Mouse (Mus musculus): ENCODE results near the gene Pigs. TPM values are rescaled to one million over a fixed set of nuclear protein-coding genes. Genes with fewer than 3 reads are reported as not detected.
A peak's percentile ranks its signal among the peaks of the same experiment; 100 is the strongest.

The Pigs gene
- total RNA-seq, 4 experiments from 2014 or later: 83.3 to 84.7 (median 83.9) TPM

DNA sequence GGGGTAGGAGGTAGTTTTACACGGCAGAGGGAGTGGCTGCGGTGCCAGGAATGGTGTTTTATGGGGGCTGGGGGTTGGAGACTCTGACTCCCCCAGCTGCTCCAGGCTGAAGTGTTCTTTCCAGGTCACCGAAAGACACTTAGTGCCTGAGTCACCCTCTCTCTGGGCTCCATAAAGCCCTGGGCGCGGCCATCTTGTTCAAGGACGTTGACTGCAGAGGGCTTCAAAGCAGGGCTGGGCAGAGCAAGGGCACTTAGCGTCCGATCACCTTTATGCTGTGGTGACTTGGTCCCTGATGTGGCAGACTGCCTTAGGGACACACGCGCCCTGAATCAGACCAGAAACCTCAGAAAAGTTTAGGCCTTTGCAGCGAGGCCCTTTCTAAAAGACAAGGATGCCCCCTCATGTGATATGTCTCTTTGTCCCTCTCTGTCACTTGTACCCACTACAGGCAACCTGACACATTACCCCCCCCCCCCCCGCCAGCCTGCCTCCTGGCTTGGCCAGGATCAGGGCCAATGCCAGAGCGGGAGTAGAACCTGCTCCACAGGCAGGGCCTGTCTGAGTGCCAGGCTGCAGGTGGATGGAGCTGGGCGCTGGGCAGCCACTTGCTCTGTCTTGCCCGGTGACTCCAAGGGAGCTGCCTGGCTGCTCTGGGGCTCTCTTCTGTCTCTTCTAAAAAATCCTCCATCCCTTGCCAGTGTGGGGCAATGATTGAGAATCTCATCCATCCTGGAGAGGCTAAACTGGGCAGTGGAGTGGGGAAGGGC lies 39.4 kb downstream of the Pigs start:
- no peak for DNase-seq

DNA sequence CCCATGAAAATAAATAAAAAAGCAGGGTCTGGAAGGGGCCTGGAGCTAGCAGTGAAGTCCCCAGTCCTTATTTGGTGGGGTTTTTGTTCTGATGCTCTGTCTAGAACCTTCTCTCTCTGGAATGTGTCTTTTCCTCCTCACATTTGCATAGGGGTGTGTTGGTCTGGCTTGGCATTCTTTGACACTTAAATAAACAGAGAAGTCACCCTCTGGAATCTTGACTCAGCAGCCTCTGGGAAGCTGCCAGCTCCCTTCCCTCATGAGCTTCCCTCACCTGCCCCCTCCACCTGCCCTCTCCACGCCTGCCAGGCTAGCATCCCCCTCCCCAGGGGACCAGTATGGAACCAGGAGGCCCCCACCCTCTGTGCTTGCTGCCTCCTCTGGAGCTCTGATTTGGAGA lies 42.2 kb downstream of the Pigs start:
- DNase-seq: no peak

DNA sequence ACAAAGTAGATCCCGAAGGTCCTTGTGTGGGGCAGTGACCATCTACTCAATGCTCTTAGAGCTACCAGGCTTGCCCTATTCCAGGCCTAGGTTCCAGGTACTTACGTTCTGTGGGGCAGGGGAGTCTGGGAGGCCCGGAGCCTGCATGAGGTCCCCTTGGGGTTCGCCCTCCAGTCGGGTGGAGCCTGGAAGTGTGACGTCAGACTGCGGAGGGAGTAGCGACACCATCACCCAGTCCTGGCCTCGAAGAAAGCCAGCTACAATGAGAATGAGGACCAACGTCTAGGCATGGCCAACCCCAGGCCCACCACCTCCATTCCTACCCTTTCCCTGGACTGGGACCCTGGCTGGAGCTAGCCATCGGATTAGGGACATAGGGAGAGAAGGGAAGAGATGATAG lies 43.5 kb downstream of the Pigs start:
- DNase-seq: no peak

DNA sequence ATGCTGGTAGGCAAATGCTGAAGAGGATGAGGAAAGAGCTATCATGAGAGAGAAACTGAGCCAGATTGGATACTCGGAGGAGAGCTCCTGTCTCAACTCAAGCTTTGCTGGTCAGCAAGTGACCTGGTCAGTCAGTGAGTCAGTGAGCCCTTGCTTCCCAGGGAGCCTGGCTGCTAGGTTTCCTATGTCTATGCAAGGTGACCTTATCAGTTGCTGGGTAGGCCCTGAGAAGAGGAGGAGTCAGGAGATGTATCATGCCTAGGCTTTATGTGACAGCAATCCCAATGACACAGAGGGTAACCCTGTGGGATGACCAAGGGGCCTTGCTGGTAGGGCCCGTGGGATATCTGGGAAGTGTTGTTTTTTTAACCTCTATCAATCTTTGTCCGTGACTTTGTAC lies 44.0 kb downstream of the Pigs start:
- peak; percentile 75 for DNase-seq

DNA sequence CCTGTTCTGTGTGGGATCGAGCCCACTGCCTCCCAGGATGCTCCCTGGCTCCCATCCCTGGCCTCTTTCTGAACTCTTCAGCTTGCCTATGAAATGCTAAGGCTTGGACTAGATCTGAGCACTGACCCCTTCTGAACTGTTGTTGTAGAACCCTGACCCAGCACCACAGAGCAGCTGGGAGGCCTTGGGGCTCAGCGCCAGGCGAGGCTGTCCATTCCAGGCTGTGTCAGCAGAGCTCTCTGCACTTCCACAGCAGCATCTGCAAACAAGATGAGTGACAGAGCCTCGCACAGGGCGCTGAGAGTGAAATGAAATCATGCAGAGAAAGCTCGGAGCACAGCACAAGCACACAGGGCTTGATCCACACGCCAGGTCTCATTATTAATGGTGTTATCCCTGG lies 44.4 kb downstream of the Pigs start:
- DNase-seq: peak; percentile 85

DNA sequence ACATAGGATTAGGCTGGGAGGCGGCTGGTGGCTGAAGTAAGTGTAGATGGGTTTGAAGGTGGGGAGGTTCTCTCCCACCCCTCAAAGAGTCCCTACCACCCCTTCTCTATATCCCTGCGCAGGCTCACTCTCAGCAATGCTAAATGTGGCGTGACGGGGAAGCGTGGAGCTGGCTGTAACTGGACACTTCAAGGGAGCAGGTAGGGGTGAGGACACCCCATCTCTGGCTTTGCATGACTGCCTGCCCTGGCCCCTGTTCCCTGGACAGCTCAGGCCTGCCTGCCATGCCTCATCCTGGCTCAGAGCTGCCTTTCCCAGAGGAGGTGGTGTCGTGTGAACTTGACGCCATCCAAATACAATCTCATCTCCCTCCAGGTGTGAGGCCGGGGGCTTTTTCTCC lies 45.9 kb downstream of the Pigs start:
- no peak for DNase-seq

DNA sequence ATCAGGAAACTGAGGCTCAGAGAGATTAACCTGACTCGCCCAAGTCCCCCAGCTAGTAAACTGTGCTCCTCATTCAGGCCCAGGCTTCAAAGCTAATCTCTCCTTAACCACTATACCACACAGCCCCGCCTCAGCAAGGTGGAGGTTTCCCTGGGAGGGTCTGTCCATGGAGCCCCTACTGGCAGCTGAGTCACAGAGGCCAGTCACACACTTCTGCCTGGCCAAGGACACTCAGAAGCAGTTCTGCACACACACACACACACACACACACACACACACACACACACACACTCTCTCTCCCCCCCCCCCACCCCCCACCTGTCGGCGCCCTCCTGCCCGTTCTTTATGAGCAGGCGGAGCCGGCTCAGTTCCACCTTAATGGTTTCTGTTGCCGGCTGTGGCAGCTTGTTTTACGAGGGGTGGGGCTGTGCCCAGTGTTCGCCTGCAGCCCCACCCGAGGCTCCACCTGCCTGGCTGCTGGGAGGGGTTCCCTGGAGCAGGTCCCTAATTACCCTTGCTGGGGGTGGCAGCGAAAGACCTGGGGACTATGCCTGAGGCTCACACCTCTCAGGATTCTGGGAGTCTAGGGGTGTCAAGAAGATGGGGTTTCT lies 49.4 kb downstream of the Pigs start:
- no peak for DNase-seq

DNA sequence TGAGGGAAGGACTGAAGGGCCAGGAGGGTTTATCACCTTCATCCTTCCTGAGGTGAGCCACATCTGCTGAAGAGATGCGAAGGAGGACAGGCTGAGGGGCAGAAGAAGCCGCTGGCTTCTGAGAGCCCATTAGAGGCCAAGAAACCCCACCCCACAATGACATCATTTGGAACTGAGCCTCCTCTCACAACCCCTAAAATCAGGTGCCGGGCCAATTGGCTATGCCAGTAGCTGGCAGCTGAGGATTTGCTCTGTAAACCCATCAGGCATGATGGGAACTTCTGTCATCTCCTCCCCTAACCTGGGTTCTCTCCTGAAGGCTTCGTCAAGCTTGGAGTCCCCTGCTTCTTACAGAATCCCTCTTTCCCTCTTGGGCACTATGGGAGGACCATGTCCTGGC lies 52.1 kb downstream of the Pigs start:
- DNase-seq: no peak

DNA sequence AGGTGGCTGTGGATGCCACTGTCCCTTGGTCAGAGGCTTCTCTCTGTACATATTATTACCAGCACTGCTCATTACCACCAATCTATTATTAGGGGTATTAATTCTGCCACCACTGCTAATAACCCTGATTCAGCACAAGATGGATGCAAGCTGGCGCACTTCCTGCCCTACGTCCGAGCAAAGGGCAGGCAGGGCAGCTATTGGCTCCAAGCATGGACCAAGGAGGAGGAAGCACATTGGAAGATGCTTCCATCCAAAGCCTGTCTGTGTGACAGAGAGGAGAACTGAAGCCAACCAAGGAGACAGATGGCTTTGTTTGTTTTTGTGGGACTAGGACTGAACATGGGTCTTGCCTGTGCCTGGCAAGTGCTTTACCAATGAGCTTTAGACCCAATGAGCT lies 52.8 kb downstream of the Pigs start:
- no peak for DNase-seq

DNA sequence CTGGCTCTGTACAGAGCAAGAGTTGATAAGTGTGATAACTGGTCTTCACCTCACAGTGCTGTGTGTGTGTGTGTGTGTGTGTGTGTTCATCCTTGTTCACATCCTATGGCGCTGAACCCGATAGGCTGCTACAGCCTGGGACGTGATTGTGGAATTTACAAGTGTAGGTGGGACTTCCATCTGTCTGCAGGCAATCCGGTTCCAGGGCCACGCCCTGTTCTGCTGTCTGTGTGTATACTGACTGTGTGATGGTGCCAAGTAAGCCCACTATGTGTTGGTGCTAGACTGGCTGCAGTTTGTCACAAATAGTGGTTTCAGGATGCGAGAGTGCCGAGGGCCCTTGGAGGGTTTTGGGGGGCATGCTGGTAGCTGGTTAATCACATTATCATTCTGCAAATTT lies 54.1 kb downstream of the Pigs start:
- DNase-seq: no peak

DNA sequence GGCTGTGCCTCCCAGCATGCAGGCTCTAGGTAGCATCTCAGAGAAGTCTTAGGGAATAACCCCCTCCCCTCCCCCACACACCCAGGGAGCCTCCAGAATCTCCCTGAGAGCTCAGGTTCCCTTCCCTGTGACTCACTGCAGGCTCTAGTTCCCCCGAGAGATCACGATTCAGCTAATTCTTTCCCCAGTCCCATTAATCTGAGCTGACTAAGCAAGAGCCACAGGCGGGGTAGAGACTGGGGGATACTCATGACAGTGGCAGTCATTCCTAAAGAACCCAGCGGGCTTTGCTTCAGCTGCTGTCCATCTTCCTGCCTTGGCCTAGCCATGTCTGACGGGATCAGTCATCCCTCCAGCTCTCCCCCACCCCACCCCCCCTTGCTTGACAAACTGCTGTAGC lies 54.5 kb downstream of the Pigs start:
- DNase-seq: no peak

DNA sequence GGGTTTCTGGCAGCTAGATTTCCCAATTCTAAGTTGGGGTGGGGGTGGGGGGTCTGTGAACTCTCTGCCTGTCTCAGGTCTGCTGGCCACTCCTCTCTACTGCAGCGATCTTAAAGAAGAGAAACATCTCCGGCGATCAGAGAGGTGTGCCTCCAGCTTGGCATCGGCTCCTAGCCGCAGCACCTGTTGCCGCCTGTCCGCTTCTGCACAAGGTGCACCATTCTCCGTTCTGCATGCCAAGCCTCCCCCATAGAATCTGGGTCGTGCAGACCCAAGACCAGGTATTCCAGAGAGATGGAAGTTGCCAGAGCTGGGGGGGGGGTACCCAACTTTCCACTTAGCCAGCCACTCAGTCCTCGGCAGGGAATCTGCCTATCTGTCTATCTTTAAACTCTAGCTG lies 57.6 kb downstream of the Pigs start:
- DNase-seq: no peak

DNA sequence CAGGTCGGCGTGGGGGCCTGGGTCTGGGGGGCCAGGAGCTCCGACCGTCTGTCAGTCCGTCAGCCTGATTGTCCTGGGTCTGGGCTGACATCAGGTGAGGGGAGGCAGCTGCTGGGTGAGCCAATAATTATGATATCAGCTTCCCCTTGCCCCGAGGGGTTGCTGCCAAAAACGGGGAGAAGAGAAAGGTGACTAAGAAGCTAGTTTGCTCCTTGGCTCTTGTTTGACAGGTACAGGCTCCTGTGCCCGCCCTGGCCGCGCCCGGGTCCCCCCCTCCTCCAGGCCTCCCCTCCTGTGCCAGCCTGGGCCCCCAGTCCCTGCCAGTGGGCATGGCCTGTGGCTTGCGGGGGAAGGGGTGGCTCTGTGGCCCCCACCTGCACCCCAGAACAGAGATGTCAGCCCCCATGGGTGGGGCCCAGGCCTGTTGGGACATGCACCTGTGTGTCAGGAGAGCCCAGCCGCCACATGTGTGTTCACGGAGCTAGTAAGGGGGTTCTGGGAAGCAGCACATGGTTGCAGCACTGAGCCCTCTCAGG lies 58.4 kb downstream of the Pigs start, which contains the start of gene Foxn1:
Foxn1 (minus strand) TSS at position 51 of the 536 bp plus-strand sequence.
- no peak for DNase-seq

Other genes with a start within 250 kb of the Pigs start
- gene Eral1, start 248.0 kb upstream of the Pigs start, total RNA-seq (2022): 10 to 100 TPM; 32.2 to 39.5 (median 37.2) TPM
- 10 to 100 TPM; 19.6 to 29.0 (median 22.4) TPM for gene Fam222b, start 233.8 kb upstream of the Pigs start, total RNA-seq (2022)
- 10 to 100 TPM; 18.0 to 31.3 (median 22.8) TPM for gene Traf4, start 162.8 kb upstream of the Pigs start, total RNA-seq (2022)
- gene Nek8, start 151.7 kb upstream of the Pigs start, total RNA-seq (2022): 10 to 100 TPM; 10.7 to 29.6 (median 21.6) TPM
- 10 to 100 TPM; 54.5 to 65.1 (median 61.2) TPM for gene Tlcd1, start 151.7 kb upstream of the Pigs start, total RNA-seq (2022)
- gene Rpl23a, start 144.8 kb upstream of the Pigs start, total RNA-seq (2022): 1,000 to 10,000 TPM; 1,361 to 1,741 (median 1,547) TPM
- 100 to 1,000 TPM in 2 of 4 experiments, 10 to 100 TPM in 2; 72.8 to 116 (median 98.4) TPM for gene Rab34, start 140.0 kb upstream of the Pigs start, total RNA-seq (2022)
- gene Proca1, start 135.0 kb upstream of the Pigs start, total RNA-seq (2022): 10 to 100 TPM; 10.1 to 12.9 (median 11.9) TPM
- 100 to 1,000 TPM; 118 to 156 (median 125) TPM for gene Sdf2, start 82.7 kb upstream of the Pigs start, total RNA-seq (2022)
- gene Supt6, start 82.4 kb upstream of the Pigs start, total RNA-seq (2022): 10 to 100 TPM; 71.8 to 93.4 (median 79.5) TPM
- gene 2610507B11Rik, start 66.7 kb upstream of the Pigs start, total RNA-seq (2022): 100 to 1,000 TPM; 178 to 198 (median 188) TPM
- gene BC030499, start 37.6 kb upstream of the Pigs start, total RNA-seq (2022): 1 to 10 TPM in 3 of 4 experiments, under 1 TPM in 1; 0.26 to 1.8 (median 1.5) TPM
- gene Spag5, start 26.9 kb upstream of the Pigs start, total RNA-seq (2022): 1 to 10 TPM; 5.1 to 8.3 (median 6.9) TPM
- gene Aldoc, start 5.4 kb upstream of the Pigs start, total RNA-seq (2022): 10 to 100 TPM; 23.4 to 54.0 (median 37.5) TPM
- 10 to 100 TPM; 45.1 to 60.9 (median 53.0) TPM for gene Unc119, start 15.1 kb downstream of the Pigs start, total RNA-seq (2022)
- gene Foxn1, start 58.1 kb downstream of the Pigs start, total RNA-seq (2022): under 1 TPM; 0.20 to 0.77 (median 0.31) TPM
- gene Slc13a2, start 93.8 kb downstream of the Pigs start, total RNA-seq (2022): not detected
- gene Slc46a1, start 137.3 kb downstream of the Pigs start, total RNA-seq (2022): 10 to 100 TPM; 36.9 to 54.8 (median 42.6) TPM
- 10 to 100 TPM in 2 of 4 experiments, 1 to 10 TPM in 2; 6.4 to 15.1 (median 9.0) TPM for gene Sarm1, start 169.3 kb downstream of the Pigs start, total RNA-seq (2022)
- gene Vtn, start 170.7 kb downstream of the Pigs start, total RNA-seq (2022): 1 to 10 TPM in 2 of 4 experiments, under 1 TPM in 2; 0.66 to 3.2 (median 1.1) TPM
- not detected for gene Sebox, start 175.0 kb downstream of the Pigs start, total RNA-seq (2022)
- gene Tmem199, start 183.8 kb downstream of the Pigs start, total RNA-seq (2022): 10 to 100 TPM; 27.5 to 36.3 (median 34.5) TPM
- gene Poldip2, start 183.8 kb downstream of the Pigs start, total RNA-seq (2022): 100 to 1,000 TPM; 129 to 171 (median 150) TPM
- 10 to 100 TPM; 39.9 to 52.6 (median 47.0) TPM for gene Tnfaip1, start 207.9 kb downstream of the Pigs start, total RNA-seq (2022)
- gene Ift20, start 207.9 kb downstream of the Pigs start, total RNA-seq (2022): 100 to 1,000 TPM; 103 to 135 (median 123) TPM
- gene Tmem97, start 222.4 kb downstream of the Pigs start, total RNA-seq (2022): 10 to 100 TPM; 46.3 to 65.0 (median 55.8) TPM